ENCODE assay signal across 9 mouse cellular contexts in genomic region chr17:48545223-48545943, GRCm38 (mm10).
DNase-seq lines count a peak whose midpoint lies in the region; ATAC-seq lines count a peak whose summit lies in the region.
"Had no signal": no experiment of that assay in that cellular context is flagged by ENCODE, and none has a peak within 500 bp of the region (broad histone marks: within the 10 kb centered on the region; RNA-seq: fewer than 3 reads in every experiment).

No protein-coding gene starts in this region.

- 77% methylated on average over 28 of the region's 28 CpGs for WGBS in midbrain, embryonic 13.5 days

- no peaks in the 10 kb centered on the region for H3K27me3 ChIP-seq in midbrain, embryonic 13.5 days
- H3K27me3 ChIP-seq: embryonic facial prominence, embryonic 13.5 days had no signal

- DNase-seq in frontal cortex, postnatal 25 days (ENCODE audit: low spot score in 2 of 2): no peak
- peak; percentile 29 to 40 for DNase-seq in frontal cortex, postnatal 14 days (ENCODE audit: low spot score in 2 of 2)
- peak; percentile 43 to 60 for DNase-seq in kidney, postnatal 4 days
- no peak for DNase-seq in heart, adult 11 months

- no peak overlapping the region for H3K27ac ChIP-seq in midbrain, embryonic 13.5 days
- H3K27ac ChIP-seq: embryonic facial prominence, embryonic 13.5 days had no signal

- ATAC-seq in frontal cortex, adult (ENCODE audit: low TSS enrichment): peak; percentile 86
- ATAC-seq in midbrain, embryonic 13.5 days: peak; percentile 65
- ATAC-seq in erythroblast, adult 5-6 weeks (replicated peaks; ENCODE audit: low FRiP score, poor library complexity, severe bottlenecking): no peak
- no peak for ATAC-seq in megakaryocyte-erythroid progenitor cell, adult 5-6 weeks (replicated peaks; ENCODE audit: low FRiP score, low TSS enrichment, poor library complexity, severe bottlenecking)

- H3K9me3 ChIP-seq in midbrain, embryonic 13.5 days: no peaks in the 10 kb centered on the region
- H3K9me3 ChIP-seq: embryonic facial prominence, embryonic 13.5 days had no signal

- H3K4me2 ChIP-seq in midbrain, embryonic 13.5 days (replicated peaks): no peak overlapping the region; the same call in 1 of the 2 replicates
- H3K4me2 ChIP-seq: embryonic facial prominence, embryonic 13.5 days had no signal

- no peak overlapping the region for H3K4me3 ChIP-seq in midbrain, embryonic 13.5 days (replicated peaks)
- H3K4me3 ChIP-seq: embryonic facial prominence, embryonic 13.5 days had no signal

- H3K4me1 ChIP-seq in midbrain, embryonic 13.5 days (replicated peaks): no peaks in the 10 kb centered on the region

- H3K36me3 ChIP-seq in midbrain, embryonic 13.5 days: no peaks in the 10 kb centered on the region
- H3K36me3 ChIP-seq: embryonic facial prominence, embryonic 13.5 days had no signal

- H3K9ac ChIP-seq in midbrain, embryonic 13.5 days (replicated peaks): no peak overlapping the region
- H3K9ac ChIP-seq: embryonic facial prominence, embryonic 13.5 days had no signal

Comparison
In these comparisons a context has a peak if more than half of its experiments do, and no peak if none do; other contexts are left out.
1. DNase-seq: peak in frontal cortex, postnatal 14 days (2 of 2) and kidney, postnatal 4 days (2 of 2); none in frontal cortex, postnatal 25 days (0 of 2) and heart, adult 11 months (single experiment).
2. ATAC-seq: peak in frontal cortex, adult (single experiment) and midbrain, embryonic 13.5 days (single experiment); none in erythroblast, adult 5-6 weeks (single experiment) and megakaryocyte-erythroid progenitor cell, adult 5-6 weeks (single experiment).